Mouse (Mus musculus) G1E (cell line): ENCODE measurements around the gene Decr2. TPM values are rescaled to one million over a fixed set of nuclear protein-coding genes. Genes with fewer than 3 reads are reported as not detected.

Source experiments
- ATAC-seq: 2 replicates; pipeline ENCODE4 v1.8.0; 2016; ENCODE audit warnings: mild to moderate bottlenecking; ENCODE audit not compliant: insufficient number of reproducible peaks, poor library complexity, low FRiP score, severe bottlenecking; ENCODE audit errors: extremely low read depth
- DNase-seq: peaks from one replicate; pipeline ENCODE4 v3.0.0; 2012; ENCODE audit warnings: low spot score
- H3K27me3 ChIP-seq: 2 replicates; pipeline ENCODE4 v1.6.1; 2012; ENCODE audit warnings: mild to moderate bottlenecking, low read length, inconsistent platforms; ENCODE audit not compliant: insufficient read depth
- H3K36me3 ChIP-seq: replicated peaks from 2 replicates; pipeline ENCODE3; 2012; ENCODE audit warnings: mild to moderate bottlenecking, inconsistent platforms
- H3K4me1 ChIP-seq: 2 replicates; pipeline ENCODE4 v1.6.1; 2012; ENCODE audit warnings: low read depth, low read length, inconsistent platforms, mixed read lengths; ENCODE audit not compliant: insufficient read depth
- H3K4me3 ChIP-seq: 2 replicates; pipeline ENCODE4 v1.5.1; 2012; ENCODE audit warnings: low read depth, mild to moderate bottlenecking, inconsistent platforms, low read length, moderate library complexity, mixed read lengths
- H3K9me3 ChIP-seq: replicated peaks from 2 replicates; pipeline ENCODE4 v1.6.1; 2012; ENCODE audit warnings: inconsistent platforms
- CTCF ChIP-seq: IDR thresholded peaks from 2 replicates; pipeline ENCODE4 v1.5.1; 2012; ENCODE audit warnings: low read depth, low read length, inconsistent platforms, mixed read lengths
- GATA1 ChIP-seq: IDR thresholded peaks from 2 replicates; pipeline ENCODE4 v1.6.1; 2012; ENCODE audit warnings: borderline replicate concordance, low read length, inconsistent platforms, mixed read lengths
- GATA2 ChIP-seq: IDR thresholded peaks from 2 replicates; pipeline ENCODE4 v1.6.1; 2012; ENCODE audit warnings: low read depth, low read length, inconsistent platforms, borderline replicate concordance
- POLR2AphosphoS5 ChIP-seq: IDR thresholded peaks from 2 replicates; pipeline ENCODE4 v1.6.1; 2012; ENCODE audit warnings: low read depth, low read length, inconsistent platforms; ENCODE audit not compliant: insufficient replicate concordance
- TAL1 ChIP-seq: conservative IDR thresholded peaks from 2 replicates; pipeline ENCODE4 v1.6.1; 2012; ENCODE audit warnings: low read depth, low read length, inconsistent platforms, mixed read lengths
- polyA plus RNA-seq: library from polyadenylated mRNA; stranded (reverse); fragments of >175 nt; gene quantifications from 2 replicates; pipeline ENCODE4 v1.2.3, GENCODE M21; 2012
- total RNA-seq, 2 experiments: library from RNA; stranded (forward) in 1 of 2; stranded (reverse) in 1 of 2; fragments of 200-1000 nt in 1 of 2; fragments of >200 nt in 1 of 2; fragmentation: Nextera tagmentation in 1 of 2; gene quantifications; 2 replicates each; pipeline ENCODE4 v1.2.3; 2014 to 2017

Decr2 gene
- total and polyA plus RNA-seq, 3 experiments: 0.34 to 7.6 (median 6.4) TPM

- no peak for TF ChIP-seq CTCF
- TF ChIP-seq GATA1: no peak
- TF ChIP-seq POLR2AphosphoS5: no peak
- TF ChIP-seq GATA2: no peak
- TF ChIP-seq TAL1: no peak
- no peaks in the 10 kb centered on the region for H3K9me3 ChIP-seq
- peaks cover 45% of the 10 kb centered on the region for H3K36me3 ChIP-seq
- DNase-seq: no peak
- peaks cover 3% of the 10 kb centered on the region; the same call in 1 of the 2 replicates for H3K4me1 ChIP-seq
- no peak for ATAC-seq
- no peak overlapping the region for H3K4me3 ChIP-seq
- no peaks in the 10 kb centered on the region for H3K27me3 ChIP-seq
Observed at GRCm38 (mm10) chr17:26057787-26058567, 32.2 kb downstream of the Decr2 start.

GRCm38 (mm10) chr17:26057278-26057677 is 32.9 kb downstream of the Decr2 start:
- peaks cover 41% of the 10 kb centered on the region for H3K36me3 ChIP-seq
- H3K4me3 ChIP-seq: no peak overlapping the region
- no peaks in the 10 kb centered on the region for H3K27me3 ChIP-seq
- TF ChIP-seq CTCF (no peak), TAL1 (no peak), GATA2 (no peak), GATA1 (no peak), POLR2AphosphoS5 (no peak)
- ATAC-seq (no peak), DNase-seq (no peak)
- peaks cover 3% of the 10 kb centered on the region; the same call in 1 of the 2 replicates for H3K4me1 ChIP-seq
- H3K9me3 ChIP-seq: no peaks in the 10 kb centered on the region

DNA sequence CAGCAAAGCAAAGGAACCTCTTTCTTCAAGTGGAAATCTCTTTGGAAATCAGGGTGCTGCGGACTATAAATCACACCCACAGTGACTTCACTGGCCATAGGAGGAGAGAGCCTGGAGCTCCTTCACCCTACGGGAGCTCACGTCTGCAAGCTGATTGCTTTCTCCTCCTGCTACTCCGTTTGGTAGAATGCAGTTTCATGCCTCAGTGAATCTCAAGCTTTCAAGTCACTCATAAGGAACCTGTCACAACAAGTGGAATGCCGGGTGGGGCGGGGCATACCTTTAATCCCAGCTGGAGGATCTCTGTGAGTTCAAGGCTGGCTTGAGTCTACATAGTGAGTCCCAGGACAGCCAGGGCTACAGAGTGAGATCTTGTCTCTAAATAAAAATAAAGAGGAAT is 35.0 kb downstream of the Decr2 start:
- no peaks in the 10 kb centered on the region for H3K9me3 ChIP-seq
- no peak for DNase-seq
- ATAC-seq: no peak
- TF ChIP-seq GATA2 (no peak), TAL1 (no peak), GATA1 (no peak), POLR2AphosphoS5 (no peak), CTCF (no peak)
- no peaks in the 10 kb centered on the region for H3K27me3 ChIP-seq
- H3K4me3 ChIP-seq: no peak overlapping the region
- peaks cover 7% of the 10 kb centered on the region; the same call in 1 of the 2 replicates for H3K4me1 ChIP-seq
- H3K36me3 ChIP-seq: peaks cover 33% of the 10 kb centered on the region

- Histone ChIP-seq H3K27me3 (no peaks in the 10 kb centered on the region), H3K36me3 (peaks cover 26% of the 10 kb centered on the region), H3K4me1 (peaks cover 8% of the 10 kb centered on the region; the same call in 1 of the 2 replicates), H3K9me3 (no peaks in the 10 kb centered on the region), H3K4me3 (no peak overlapping the region)
- no peak for DNase-seq
- no peak for ATAC-seq
- TF ChIP-seq TAL1 (no peak), CTCF (no peak), GATA1 (no peak), GATA2 (no peak), POLR2AphosphoS5 (no peak)
Observed at GRCm38 (mm10) chr17:26054133-26054845, 35.8 kb downstream of the Decr2 start.

- ATAC-seq (no peak), DNase-seq (no peak)
- peaks cover 18% of the 10 kb centered on the region for H3K36me3 ChIP-seq
- H3K4me1 ChIP-seq: peaks cover 8% of the 10 kb centered on the region; the same call in 1 of the 2 replicates
- no peak overlapping the region for H3K4me3 ChIP-seq
- H3K27me3 ChIP-seq: no peaks in the 10 kb centered on the region
- no peaks in the 10 kb centered on the region for H3K9me3 ChIP-seq
- TF ChIP-seq GATA1 (no peak), POLR2AphosphoS5 (no peak), CTCF (no peak), TAL1 (no peak), GATA2 (no peak)
Observed at GRCm38 (mm10) chr17:26052706-26053105, 37.4 kb downstream of the Decr2 start.

DNA sequence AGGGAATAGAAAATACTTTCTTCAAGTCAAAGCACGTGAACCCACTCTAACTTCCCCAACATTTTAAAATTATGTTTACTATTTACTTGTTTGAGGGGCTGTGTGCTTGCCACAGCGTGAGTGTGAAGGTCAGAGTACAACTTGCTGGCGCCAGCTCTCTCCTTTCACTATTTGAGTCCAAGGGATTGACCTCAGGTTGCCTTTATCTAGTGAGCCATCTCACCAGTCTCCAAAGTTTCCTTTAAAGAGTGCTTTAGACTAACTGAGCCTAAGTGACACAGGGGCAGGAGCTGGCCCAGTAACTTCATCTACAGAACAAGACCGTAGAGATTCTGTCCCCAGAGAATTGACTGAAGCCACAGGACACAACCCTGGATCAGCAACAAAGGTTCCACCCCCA is 38.1 kb downstream of the Decr2 start:
- TF ChIP-seq POLR2AphosphoS5: no peak
- TF ChIP-seq TAL1: no peak
- no peak for TF ChIP-seq GATA2
- no peak for TF ChIP-seq CTCF
- TF ChIP-seq GATA1: no peak
- Histone ChIP-seq H3K4me1 (peaks cover 8% of the 10 kb centered on the region; the same call in 1 of the 2 replicates), H3K9me3 (no peaks in the 10 kb centered on the region), H3K4me3 (no peak overlapping the region), H3K36me3 (peaks cover 12% of the 10 kb centered on the region), H3K27me3 (no peaks in the 10 kb centered on the region)
- DNase-seq (no peak), ATAC-seq (no peak)
